Mouse (Mus musculus): ENCODE data around the gene Pde10a. TPM values are rescaled to one million over a fixed set of nuclear protein-coding genes. Genes with fewer than 3 reads are reported as not detected.

Pde10a gene
- polyA plus RNA-seq, 1 experiment = 2.0 TPM

DNA sequence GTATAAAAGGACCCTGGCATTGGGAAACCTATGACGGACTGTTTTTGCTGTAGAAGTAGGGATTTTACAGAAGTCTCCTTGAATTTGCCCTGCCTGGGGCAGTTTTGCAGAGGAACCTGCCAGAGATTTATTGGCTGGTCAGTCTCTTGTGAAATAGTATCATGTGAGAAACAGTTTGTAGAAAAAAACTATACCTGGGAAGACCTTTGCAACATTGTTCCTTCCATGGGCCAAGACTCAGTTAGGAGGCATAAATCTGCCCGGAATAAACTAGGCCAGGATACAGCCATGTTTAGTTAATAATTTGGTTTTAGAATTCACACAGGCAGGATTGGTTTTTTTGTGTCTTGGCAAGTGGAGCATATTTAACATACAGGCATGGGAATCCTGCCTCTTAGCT lies 458.4 kb downstream of the Pde10a start:
- H3K27me3 ChIP-seq (replicated peaks; ENCODE audit: control insufficient read depth, insufficient read depth, low read length) = no peaks in the 10 kb centered on the region
- H3K4me3 ChIP-seq (ENCODE audit: insufficient read depth, low read depth, low read length) = no peak overlapping the region
- no peak overlapping the region for H3K27ac ChIP-seq (ENCODE audit: insufficient read depth, low read depth, low read length)
- no peaks in the 10 kb centered on the region for H3K4me1 ChIP-seq (ENCODE audit: control insufficient read depth, insufficient read depth, low read length)
- TF ChIP-seq POLR2A (IDR thresholded peaks at IDR 0.05; ENCODE audit: low read depth, low read length) (no peak), CTCF (conservative IDR thresholded peaks at IDR 0.05; ENCODE audit: insufficient read depth, insufficient read length, low read depth, low read length) (no peak)
- 43% methylated on average over 2 of the region's 2 CpGs for WGBS
- DNase-seq = peak; percentile 7
- no peaks in the 10 kb centered on the region for H3K36me3 ChIP-seq (ENCODE audit: control insufficient read depth, insufficient read depth, low read length)

DNA sequence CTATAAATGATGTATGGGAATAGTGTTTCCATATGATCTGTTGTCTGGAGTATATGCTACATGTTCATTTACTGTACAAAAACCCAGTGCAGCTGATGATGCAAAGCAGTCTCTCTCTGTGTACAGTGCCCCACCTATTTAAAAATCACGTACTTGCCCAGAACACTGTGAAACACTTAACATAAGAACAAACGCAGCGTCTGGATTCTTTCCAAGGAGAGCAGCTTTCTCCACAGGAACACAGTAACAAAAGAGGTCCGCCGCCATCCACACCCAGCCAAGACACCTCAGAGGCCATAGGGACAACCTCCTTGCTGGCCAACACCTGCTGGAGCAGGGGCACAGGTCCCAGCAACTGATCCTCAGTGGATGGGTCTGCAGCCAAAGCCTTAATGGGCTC lies 460.5 kb downstream of the Pde10a start:
- H3K4me1 ChIP-seq (ENCODE audit: control insufficient read depth, insufficient read depth, low read length) = peaks cover 5% of the 10 kb centered on the region; the same call in 1 of the 2 replicates
- no peak for DNase-seq
- WGBS = 63% methylated on average over 5 of the region's 5 CpGs
- H3K4me3 ChIP-seq (ENCODE audit: insufficient read depth, low read depth, low read length) = no peak overlapping the region
- H3K36me3 ChIP-seq (ENCODE audit: control insufficient read depth, insufficient read depth, low read length) = no peaks in the 10 kb centered on the region
- no peak overlapping the region for H3K27ac ChIP-seq (ENCODE audit: insufficient read depth, low read depth, low read length)
- TF ChIP-seq CTCF (conservative IDR thresholded peaks at IDR 0.05; ENCODE audit: insufficient read depth, insufficient read length, low read depth, low read length) (no peak), POLR2A (IDR thresholded peaks at IDR 0.05; ENCODE audit: low read depth, low read length) (no peak)
- H3K27me3 ChIP-seq (replicated peaks; ENCODE audit: control insufficient read depth, insufficient read depth, low read length) = no peaks in the 10 kb centered on the region

DNA sequence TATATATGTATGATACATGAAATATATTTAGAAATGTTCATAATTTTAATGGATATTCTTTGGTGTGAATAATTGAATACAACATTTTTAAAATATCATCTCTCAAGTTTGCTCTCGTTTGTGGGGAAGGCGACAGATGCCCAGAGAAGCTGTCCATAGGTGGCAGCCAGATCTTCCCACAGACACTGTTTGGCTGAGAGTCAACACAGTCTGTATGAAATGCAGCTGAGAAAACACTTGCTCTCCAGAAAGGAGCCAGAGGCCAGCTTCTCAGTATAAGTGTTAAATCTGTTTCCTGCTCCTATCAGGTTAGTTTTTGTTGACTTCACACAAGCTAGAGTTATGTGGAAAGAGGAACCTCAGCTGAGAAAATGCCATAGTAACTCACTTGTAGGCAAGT lies 461.4 kb downstream of the Pde10a start:
- H3K4me1 ChIP-seq (ENCODE audit: control insufficient read depth, insufficient read depth, low read length) = peaks cover 5% of the 10 kb centered on the region; the same call in 1 of the 2 replicates
- H3K4me3 ChIP-seq (ENCODE audit: insufficient read depth, low read depth, low read length) = no peak overlapping the region
- DNase-seq = no peak
- no peaks in the 10 kb centered on the region for H3K27me3 ChIP-seq (replicated peaks; ENCODE audit: control insufficient read depth, insufficient read depth, low read length)
- TF ChIP-seq POLR2A (IDR thresholded peaks at IDR 0.05; ENCODE audit: low read depth, low read length) = no peak
- no peak for TF ChIP-seq CTCF (conservative IDR thresholded peaks at IDR 0.05; ENCODE audit: insufficient read depth, insufficient read length, low read depth, low read length)
- 62% methylated on average over 2 of the region's 2 CpGs for WGBS
- H3K27ac ChIP-seq (ENCODE audit: insufficient read depth, low read depth, low read length) = no peak overlapping the region
- H3K36me3 ChIP-seq (ENCODE audit: control insufficient read depth, insufficient read depth, low read length) = no peaks in the 10 kb centered on the region

DNA sequence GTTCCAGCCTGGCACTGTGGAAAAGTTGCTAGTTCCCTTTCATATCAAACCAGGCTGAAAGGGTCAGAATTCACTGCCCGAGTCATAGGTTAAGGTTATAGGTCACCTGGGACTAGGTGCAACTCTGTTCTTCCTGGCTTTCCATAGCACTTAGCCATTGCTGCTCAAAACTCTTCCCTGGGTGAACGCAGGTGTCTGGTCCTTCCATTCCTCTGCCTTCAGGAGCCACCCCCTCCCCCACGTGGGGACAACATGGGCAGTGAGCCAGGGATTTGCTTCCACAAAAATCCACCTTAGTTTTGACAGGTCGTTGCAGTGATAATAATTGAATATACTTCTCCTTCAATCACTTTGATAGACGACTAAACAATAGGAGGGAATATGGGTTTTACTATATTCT lies 462.2 kb downstream of the Pde10a start:
- peaks cover 5% of the 10 kb centered on the region; the same call in 1 of the 2 replicates for H3K4me1 ChIP-seq (ENCODE audit: control insufficient read depth, insufficient read depth, low read length)

DNA sequence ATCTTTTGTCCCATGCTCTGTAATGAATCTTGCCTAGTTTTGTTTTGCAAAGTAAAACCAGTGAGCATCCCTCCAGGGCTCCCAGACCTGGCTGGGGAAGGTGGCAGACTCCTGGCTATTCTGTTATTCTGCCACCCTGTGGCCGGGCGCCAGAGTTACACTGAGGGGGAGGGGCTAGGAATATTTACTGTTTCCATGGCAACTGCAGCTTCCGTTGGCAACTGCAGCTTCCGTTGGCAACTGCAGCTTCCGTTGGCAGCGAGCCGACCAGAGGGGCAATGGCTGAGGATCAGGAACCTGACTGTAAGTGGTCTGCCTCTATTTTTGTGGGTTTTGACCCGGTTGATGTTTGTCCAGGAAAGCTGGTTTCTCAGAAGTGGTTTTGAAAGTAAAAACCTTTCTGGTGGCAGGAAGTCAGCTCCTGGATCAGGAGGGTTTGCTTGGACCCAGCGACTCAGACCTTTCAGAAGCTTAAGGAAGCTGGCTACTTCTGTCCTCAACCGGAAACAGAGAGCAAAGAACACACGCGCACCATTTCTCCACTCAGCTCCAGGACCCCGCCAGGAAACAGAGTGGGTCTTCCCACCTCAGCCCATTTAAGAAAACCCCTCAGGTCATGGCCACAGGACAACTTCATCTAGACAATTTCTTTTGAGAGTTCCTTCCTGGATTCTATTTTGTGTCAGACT lies 463.1 kb downstream of the Pde10a start, which contains the start of gene 1700010I14Rik:
1700010I14Rik (plus strand) TSS at position 215 of the 689 bp plus-strand sequence.
- peaks cover 5% of the 10 kb centered on the region; the same call in 1 of the 2 replicates for H3K4me1 ChIP-seq (ENCODE audit: control insufficient read depth, insufficient read depth, low read length)
- DNase-seq = peak; percentile 94
- no peaks in the 10 kb centered on the region for H3K27me3 ChIP-seq (replicated peaks; ENCODE audit: control insufficient read depth, insufficient read depth, low read length)
- WGBS = 2% methylated on average over 13 of the region's 13 CpGs
- peak within 1 kb of the TSS; percentile 48 for H3K4me3 ChIP-seq (ENCODE audit: insufficient read depth, low read depth, low read length)
- H3K27ac ChIP-seq (ENCODE audit: insufficient read depth, low read depth, low read length) = 0 out of 2 replicates have a peak within 1 kb of the TSS, but pooled peaks have one; percentile 1
- H3K36me3 ChIP-seq (ENCODE audit: control insufficient read depth, insufficient read depth, low read length) = no peaks in the 10 kb centered on the region
- TF ChIP-seq POLR2A (IDR thresholded peaks at IDR 0.05; ENCODE audit: low read depth, low read length) (no peak), CTCF (conservative IDR thresholded peaks at IDR 0.05; ENCODE audit: insufficient read depth, insufficient read length, low read depth, low read length) (peak; percentile 56)

More for the DNA sequence above, 462.2 kb downstream of the Pde10a start:
- DNase-seq = no peak
- WGBS = 85% methylated on average over 5 of the region's 5 CpGs
- Histone ChIP-seq H3K27me3 (replicated peaks; ENCODE audit: control insufficient read depth, insufficient read depth, low read length) (no peaks in the 10 kb centered on the region), H3K27ac (ENCODE audit: insufficient read depth, low read depth, low read length) (no peak overlapping the region), H3K4me3 (ENCODE audit: insufficient read depth, low read depth, low read length) (no peak overlapping the region), H3K36me3 (ENCODE audit: control insufficient read depth, insufficient read depth, low read length) (no peaks in the 10 kb centered on the region)
- TF ChIP-seq POLR2A (IDR thresholded peaks at IDR 0.05; ENCODE audit: low read depth, low read length) = no peak

DNA sequence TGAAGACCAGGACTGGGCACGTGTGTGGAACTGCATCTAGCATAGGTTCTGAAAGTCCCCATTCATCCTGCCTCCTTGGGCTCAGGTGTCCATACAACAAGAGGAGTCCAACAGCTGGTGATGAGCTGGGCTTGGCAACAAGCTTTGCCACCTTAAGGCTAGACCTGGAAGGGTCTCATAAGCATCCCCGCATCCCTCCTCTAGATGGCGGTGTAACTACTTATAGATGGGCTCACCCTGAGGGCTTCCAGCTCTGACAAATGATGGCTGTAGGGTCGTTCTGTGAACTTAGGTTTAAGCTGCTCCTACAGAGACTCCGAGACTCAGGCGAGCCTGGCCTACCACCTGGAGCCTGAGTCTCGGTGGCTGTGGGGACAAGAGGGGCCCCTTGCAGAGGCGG lies 466.0 kb downstream of the Pde10a start:
- no peak for TF ChIP-seq POLR2A (IDR thresholded peaks at IDR 0.05; ENCODE audit: low read depth, low read length)
- peak; percentile 23; the same call in 1 of the 2 replicates for TF ChIP-seq CTCF (conservative IDR thresholded peaks at IDR 0.05; ENCODE audit: insufficient read depth, insufficient read length, low read depth, low read length)
- Histone ChIP-seq H3K4me1 (ENCODE audit: control insufficient read depth, insufficient read depth, low read length) (peaks cover 5% of the 10 kb centered on the region; the same call in 1 of the 2 replicates), H3K27me3 (replicated peaks; ENCODE audit: control insufficient read depth, insufficient read depth, low read length) (no peaks in the 10 kb centered on the region), H3K4me3 (ENCODE audit: insufficient read depth, low read depth, low read length) (no peak overlapping the region), H3K27ac (ENCODE audit: insufficient read depth, low read depth, low read length) (no peak overlapping the region), H3K36me3 (ENCODE audit: control insufficient read depth, insufficient read depth, low read length) (no peaks in the 10 kb centered on the region)
- DNase-seq = no peak
- 43% methylated on average over 8 of the region's 8 CpGs for WGBS

DNA sequence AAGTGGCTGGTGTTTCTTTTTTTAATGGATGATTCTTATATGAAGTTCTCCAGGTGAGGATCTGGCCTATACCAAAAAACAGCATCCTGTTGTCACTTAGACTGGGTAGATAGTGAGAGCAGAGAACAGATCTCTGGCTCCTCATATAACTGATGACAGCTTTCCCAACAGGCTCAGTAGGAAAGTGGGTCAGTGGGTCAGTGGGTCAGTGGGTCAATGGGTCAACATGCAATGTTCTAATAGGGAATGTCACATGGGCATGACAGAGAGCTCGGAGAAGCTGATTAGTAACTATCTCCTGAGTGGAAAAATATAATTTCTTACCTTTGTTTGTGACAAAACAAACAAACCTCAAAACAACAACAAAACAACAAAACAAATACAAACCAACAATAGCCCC lies 470.2 kb downstream of the Pde10a start:
- H3K4me1 ChIP-seq (ENCODE audit: control insufficient read depth, insufficient read depth, low read length) = no peaks in the 10 kb centered on the region
- peak; percentile 30 for DNase-seq
- TF ChIP-seq POLR2A (IDR thresholded peaks at IDR 0.05; ENCODE audit: low read depth, low read length) (no peak), CTCF (conservative IDR thresholded peaks at IDR 0.05; ENCODE audit: insufficient read depth, insufficient read length, low read depth, low read length) (no peak)
- WGBS = 50% methylated on average over 1 of the region's 1 CpGs
- H3K4me3 ChIP-seq (ENCODE audit: insufficient read depth, low read depth, low read length) = no peak overlapping the region
- H3K27ac ChIP-seq (ENCODE audit: insufficient read depth, low read depth, low read length) = no peak overlapping the region
- no peaks in the 10 kb centered on the region for H3K36me3 ChIP-seq (ENCODE audit: control insufficient read depth, insufficient read depth, low read length)
- no peaks in the 10 kb centered on the region for H3K27me3 ChIP-seq (replicated peaks; ENCODE audit: control insufficient read depth, insufficient read depth, low read length)
